Comparison of ENCODE assay signal across 14 mouse cellular contexts in the genomic region with DNA sequence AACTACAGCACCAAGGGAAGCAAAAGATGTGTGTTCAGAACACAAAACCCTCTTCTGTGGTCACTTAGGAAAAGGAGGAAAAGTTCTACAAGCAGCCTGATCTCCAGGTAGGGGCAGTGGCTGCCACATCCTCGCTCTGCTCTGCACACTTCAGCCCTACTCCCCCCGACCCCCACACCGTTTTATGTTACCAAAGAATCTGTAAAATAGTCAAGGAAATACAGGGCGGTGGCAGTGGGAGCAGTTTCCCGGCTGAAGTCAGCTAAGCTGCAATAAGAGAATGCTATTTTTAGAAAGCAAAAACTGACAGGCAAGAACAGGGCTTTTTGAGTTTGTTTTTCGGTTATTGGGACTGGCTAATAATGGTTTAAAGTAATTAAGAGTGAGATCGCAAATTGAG.
DNase-seq lines count a peak whose midpoint lies in the region; ATAC-seq and TF ChIP-seq lines count a peak whose summit lies in the region.
"Had no signal": no experiment of that assay in that cellular context is flagged by ENCODE, and none has a peak within 500 bp of the region (broad histone marks: within the 10 kb centered on the region; RNA-seq: fewer than 3 reads in every experiment).

No protein-coding gene starts in this region.

- DNase-seq in forebrain, embryonic 14.5 days (ENCODE audit: low spot score): no peak
- DNase-seq in forebrain, postnatal 0 days: no peak
- no peak for DNase-seq in layer of hippocampus, adult 2 months (ENCODE audit: low spot score in 2 of 2)
- DNase-seq in layer of hippocampus, adult 18-20 months (ENCODE audit: low spot score in 2 of 2): no peak
- DNase-seq in heart, postnatal 10 days: peak; percentile 21 to 26
- no peak for DNase-seq in ovary, adult 18-20 months (ENCODE audit: low spot score)
- DNase-seq: adrenal gland, adult 8-10 months; kidney, adult 8-10 months; liver, embryonic 13.5 days; spleen, adult 18-20 months had no signal

- no peak overlapping the region for H3K4me2 ChIP-seq in forebrain, embryonic 14.5 days (ENCODE audit: low read length)
- no peak overlapping the region for H3K4me2 ChIP-seq in forebrain, postnatal 0 days (ENCODE audit: low read depth)
- H3K4me2 ChIP-seq in midbrain, embryonic 15.5 days: no peak overlapping the region
- H3K4me2 ChIP-seq: embryonic facial prominence, embryonic 12.5 days; liver, embryonic 13.5 days had no signal

- H3K4me3 ChIP-seq in forebrain, embryonic 14.5 days (ENCODE audit: low read depth, low read length): no peak overlapping the region
- H3K4me3 ChIP-seq in forebrain, postnatal 0 days (ENCODE audit: low read depth, low read length): no peak overlapping the region
- no peak overlapping the region; the same call in 1 of the 2 replicates for H3K4me3 ChIP-seq in layer of hippocampus, adult 2 months
- H3K4me3 ChIP-seq in midbrain, embryonic 15.5 days: no peak overlapping the region
- H3K4me3 ChIP-seq: embryonic facial prominence, embryonic 12.5 days; liver, embryonic 13.5 days had no signal

- no peak overlapping the region; the same call in 1 of the 2 replicates for H3K9ac ChIP-seq in forebrain, embryonic 14.5 days (ENCODE audit: low read length)
- H3K9ac ChIP-seq in forebrain, postnatal 0 days: no peak overlapping the region
- H3K9ac ChIP-seq in midbrain, embryonic 15.5 days: no peak overlapping the region
- H3K9ac ChIP-seq: embryonic facial prominence, embryonic 12.5 days; liver, embryonic 13.5 days had no signal

- intact Hi-C loops in heart, postnatal 10 days (cut with DNase I): no loop called here

- no peak for TF ChIP-seq CTCF in forebrain, postnatal 0 days (IDR thresholded peaks at IDR 0.05; ENCODE audit: low read depth)
- no peak for TF ChIP-seq CTCF in layer of hippocampus, adult 2 months (conservative IDR thresholded peaks at IDR 0.05)

- peaks cover 39% of the 10 kb centered on the region for H3K4me1 ChIP-seq in forebrain, embryonic 14.5 days (ENCODE audit: control insufficient read depth, insufficient read depth, low read length)
- H3K4me1 ChIP-seq in forebrain, postnatal 0 days (ENCODE audit: insufficient read depth): peaks cover 24% of the 10 kb centered on the region
- peaks cover 62% of the 10 kb centered on the region for H3K4me1 ChIP-seq in midbrain, embryonic 15.5 days

- H3K27ac ChIP-seq in forebrain, embryonic 14.5 days (ENCODE audit: low read depth, low read length): peak overlapping the region; percentile 6; the same call in 1 of the 2 replicates
- H3K27ac ChIP-seq in forebrain, postnatal 0 days (ENCODE audit: low read depth, low read length): no peak overlapping the region; the same call in 1 of the 2 replicates
- H3K27ac ChIP-seq in layer of hippocampus, adult 2 months: peak overlapping the region; percentile 88
- H3K27ac ChIP-seq in midbrain, embryonic 15.5 days: peak overlapping the region; percentile 93
- H3K27ac ChIP-seq: embryonic facial prominence, embryonic 12.5 days; liver, embryonic 13.5 days had no signal

- 0 out of 2 replicates have a peak, but pooled peaks cover 3% of the 10 kb centered on the region for H3K27me3 ChIP-seq in forebrain, embryonic 14.5 days (replicated peaks; ENCODE audit: control insufficient read depth, insufficient read depth, low read length)
- no peaks in the 10 kb centered on the region for H3K27me3 ChIP-seq in forebrain, postnatal 0 days (ENCODE audit: insufficient read depth, low read length)
- H3K27me3 ChIP-seq in midbrain, embryonic 15.5 days (replicated peaks): no peaks in the 10 kb centered on the region

- H3K9me3 ChIP-seq in forebrain, embryonic 14.5 days (replicated peaks; ENCODE audit: control insufficient read depth, low read length): no peaks in the 10 kb centered on the region
- H3K9me3 ChIP-seq in forebrain, postnatal 0 days (ENCODE audit: low read length): no peaks in the 10 kb centered on the region
- H3K9me3 ChIP-seq in midbrain, embryonic 15.5 days: no peaks in the 10 kb centered on the region
- H3K9me3 ChIP-seq: embryonic facial prominence, embryonic 12.5 days; liver, embryonic 13.5 days had no signal

- H3K36me3 ChIP-seq in forebrain, embryonic 14.5 days (ENCODE audit: control insufficient read depth, insufficient read depth, low read length): no peaks in the 10 kb centered on the region
- no peaks in the 10 kb centered on the region for H3K36me3 ChIP-seq in forebrain, postnatal 0 days (ENCODE audit: insufficient read depth)
- H3K36me3 ChIP-seq in midbrain, embryonic 15.5 days (replicated peaks): no peaks in the 10 kb centered on the region
- H3K36me3 ChIP-seq: embryonic facial prominence, embryonic 12.5 days; liver, embryonic 13.5 days had no signal

- WGBS in forebrain, embryonic 14.5 days: 46% methylated on average over 7 of the region's 7 CpGs
- WGBS in forebrain, postnatal 0 days: 44% methylated on average over 7 of the region's 7 CpGs
- WGBS in midbrain, embryonic 15.5 days: 41% methylated on average over 7 of the region's 7 CpGs

- ATAC-seq in forebrain, embryonic 14.5 days: no peak
- ATAC-seq in forebrain, postnatal 0 days: no peak
- no peak for ATAC-seq in midbrain, embryonic 15.5 days (replicated peaks)
- ATAC-seq in erythroid progenitor cell, adult 5-6 weeks (replicated peaks; ENCODE audit: low FRiP score, poor library complexity, severe bottlenecking): no peak
- ATAC-seq: lung, postnatal 0 days had no signal

Comparison
In these comparisons a context has a peak if more than half of its experiments do, and no peak if none do; other contexts are left out.
1. DNase-seq: peak in heart, postnatal 10 days (2 of 2); none in forebrain, embryonic 14.5 days (single experiment), forebrain, postnatal 0 days (single experiment), layer of hippocampus, adult 2 months (0 of 2), layer of hippocampus, adult 18-20 months (0 of 2) and ovary, adult 18-20 months (single experiment).